Mouse (Mus musculus) cerebellum, postnatal 4 days (tissue): ENCODE measurements at regions not wholly inside any gene's neighbourhood (a gene's known extent, or its start where the extent isn't known, plus 50 kb on each side); places are given as distances from the start of the nearest gene placed in this dataset.
"Not testable (repeated sequence)": the region's sequence is repeated elsewhere in the genome, so short reads cannot be mapped to it uniquely, and the experiment has no call there.

ENCODE experiments used
- DNase-seq, 2 experiments: peaks; one replicate each; pipeline ENCODE4 v3.0.0; 2022; ENCODE audit warnings: low spot score in 2 of 2, mixed read lengths in 1 of 2

GRCm38 (mm10) chr5:100309807-100310165 is 106.2 kb downstream of the Sec31a start:
- DNase-seq = no peak

- no peak for DNase-seq
These were observed 106.8 kb downstream of the Sec31a start for GRCm38 (mm10) chr5:100309071-100309806.

GRCm38 (mm10) chr5:100304403-100304802 is 111.6 kb downstream of the Sec31a start:
- no peak for DNase-seq

GRCm38 (mm10) chr5:100302068-100302775 is 113.8 kb downstream of the Sec31a start:
- DNase-seq = no peak

GRCm38 (mm10) chr5:100299141-100299540 is 116.9 kb downstream of the Sec31a start:
- no peak for DNase-seq

DNA sequence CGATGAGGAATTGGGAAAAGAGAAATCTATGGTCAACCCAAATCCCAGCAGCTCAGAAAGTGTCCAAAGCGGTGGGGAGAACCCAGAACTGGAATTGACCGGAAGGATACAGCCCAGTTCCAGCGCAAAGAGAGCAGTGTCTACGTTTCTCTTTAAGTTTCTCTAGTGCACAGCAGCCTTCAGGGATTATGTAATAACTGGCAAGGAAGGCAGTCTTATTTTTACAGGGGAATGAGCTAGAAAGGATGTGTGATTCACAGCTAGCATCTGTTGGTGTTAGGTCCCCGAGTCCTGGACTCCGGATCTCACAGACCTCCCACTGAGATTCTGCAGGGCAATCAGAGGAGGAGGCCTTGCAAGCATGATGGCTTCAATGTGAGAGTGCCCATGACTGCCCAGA is 121.8 kb downstream of the Sec31a start:
- DNase-seq = no peak

DNA sequence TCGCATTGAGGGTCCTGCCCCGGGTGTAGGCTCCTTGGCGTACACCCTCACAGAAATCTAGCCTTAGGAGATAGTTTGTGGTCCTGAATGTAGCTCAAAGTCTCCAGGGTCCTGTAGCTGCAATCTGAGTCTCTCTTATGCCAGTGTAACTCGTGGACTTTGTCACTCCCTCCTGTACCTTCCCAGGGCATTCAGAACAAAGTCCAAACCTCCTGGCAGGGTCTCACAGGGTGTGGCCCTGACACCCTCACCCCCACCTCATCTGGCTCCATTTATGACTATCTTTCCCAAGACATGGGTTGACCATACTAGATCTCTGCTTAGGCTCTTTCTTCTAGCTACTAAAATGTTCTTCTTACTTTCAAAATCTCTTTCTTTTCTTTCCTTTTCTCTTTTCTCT is 120.6 kb upstream of the Tmem150c start:
- DNase-seq = no peak

DNA sequence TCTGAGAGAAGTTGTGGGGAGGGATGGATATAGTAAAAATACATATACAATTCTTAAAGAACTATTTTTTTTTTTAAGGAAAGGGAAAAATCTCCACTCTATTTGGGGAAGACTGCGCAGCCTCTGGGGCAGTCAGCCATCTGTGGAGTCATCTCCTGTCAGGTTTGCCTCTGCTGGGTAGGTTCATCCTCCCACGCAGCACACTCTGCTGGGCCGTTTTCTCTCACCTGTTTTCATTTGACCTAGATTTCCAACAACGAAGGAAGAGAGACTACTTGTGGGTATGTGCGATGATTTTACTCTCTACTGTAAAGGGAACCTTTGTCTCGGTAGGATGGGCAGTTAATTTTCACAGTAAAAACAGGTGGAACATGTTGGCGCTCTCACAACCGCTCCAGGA is 119.9 kb upstream of the Tmem150c start:
- DNase-seq = no peak

DNA sequence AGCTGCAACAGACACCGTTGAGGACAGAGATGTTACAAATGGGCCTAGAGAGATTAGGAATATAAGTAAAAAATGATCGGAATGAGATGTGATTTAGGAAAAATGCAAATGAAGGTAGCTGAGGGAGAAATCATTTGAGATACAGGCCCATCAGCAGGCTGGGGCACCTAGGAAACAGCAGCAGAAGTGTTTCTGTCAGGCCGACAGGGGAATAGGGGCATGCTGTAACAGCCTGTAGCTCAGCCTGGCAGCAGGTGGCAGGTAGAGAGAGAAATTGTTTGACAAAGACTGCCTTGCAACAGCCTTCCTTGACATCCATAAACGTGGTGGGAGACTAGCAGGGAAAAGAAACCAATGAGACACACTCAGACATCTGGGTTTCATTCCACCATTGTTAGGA is 115.1 kb upstream of the Tmem150c start:
- DNase-seq = no peak

- not testable (repeated sequence) for DNase-seq
These were observed 112.4 kb upstream of the Tmem150c start for GRCm38 (mm10) chr5:100271975-100272374.

GRCm38 (mm10) chr5:100270841-100271686 is 111.5 kb upstream of the Tmem150c start:
- no peak for DNase-seq

DNA sequence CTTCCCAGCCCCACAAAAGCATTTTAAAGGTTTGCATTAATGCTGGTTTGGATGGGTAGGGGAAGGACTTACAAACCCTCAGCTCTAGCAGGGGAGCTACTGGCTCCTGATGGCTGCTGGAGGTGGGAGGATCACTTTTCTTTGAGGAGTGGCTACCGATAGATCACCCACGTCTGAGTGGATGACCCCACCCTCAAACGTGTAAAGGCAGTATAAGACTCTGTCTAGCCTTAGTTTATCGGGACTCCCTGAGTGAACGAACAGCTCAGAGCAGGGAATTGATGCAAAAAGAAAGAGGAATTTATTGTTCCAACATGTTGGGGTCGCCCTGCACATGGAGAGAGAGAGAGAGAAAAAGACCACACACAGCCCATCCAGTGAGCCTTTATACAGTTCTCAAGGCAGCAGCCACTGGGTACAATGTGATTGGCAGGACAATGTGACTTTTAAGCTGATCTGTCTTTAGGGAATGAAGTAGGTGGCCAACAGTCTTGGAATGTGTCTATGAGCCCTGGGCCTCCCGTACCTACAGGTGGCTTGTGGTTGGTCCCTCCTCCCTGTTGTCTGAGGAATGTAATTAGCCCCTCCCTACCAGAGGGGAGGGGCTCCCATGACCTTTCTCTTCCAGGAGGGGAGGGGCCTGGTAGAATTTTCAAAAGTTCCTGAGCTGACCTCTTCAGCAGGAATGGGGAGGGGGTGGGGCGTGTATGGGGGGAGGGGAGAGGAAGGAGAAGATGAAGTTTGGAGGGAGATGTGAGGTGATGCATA is 108.7 kb upstream of the Tmem150c start:
- no peak for DNase-seq

- peak in 1 of 2 experiments; percentile 23 for DNase-seq
These were observed 107.3 kb upstream of the Tmem150c start for GRCm38 (mm10) chr5:100266671-100267510.

DNA sequence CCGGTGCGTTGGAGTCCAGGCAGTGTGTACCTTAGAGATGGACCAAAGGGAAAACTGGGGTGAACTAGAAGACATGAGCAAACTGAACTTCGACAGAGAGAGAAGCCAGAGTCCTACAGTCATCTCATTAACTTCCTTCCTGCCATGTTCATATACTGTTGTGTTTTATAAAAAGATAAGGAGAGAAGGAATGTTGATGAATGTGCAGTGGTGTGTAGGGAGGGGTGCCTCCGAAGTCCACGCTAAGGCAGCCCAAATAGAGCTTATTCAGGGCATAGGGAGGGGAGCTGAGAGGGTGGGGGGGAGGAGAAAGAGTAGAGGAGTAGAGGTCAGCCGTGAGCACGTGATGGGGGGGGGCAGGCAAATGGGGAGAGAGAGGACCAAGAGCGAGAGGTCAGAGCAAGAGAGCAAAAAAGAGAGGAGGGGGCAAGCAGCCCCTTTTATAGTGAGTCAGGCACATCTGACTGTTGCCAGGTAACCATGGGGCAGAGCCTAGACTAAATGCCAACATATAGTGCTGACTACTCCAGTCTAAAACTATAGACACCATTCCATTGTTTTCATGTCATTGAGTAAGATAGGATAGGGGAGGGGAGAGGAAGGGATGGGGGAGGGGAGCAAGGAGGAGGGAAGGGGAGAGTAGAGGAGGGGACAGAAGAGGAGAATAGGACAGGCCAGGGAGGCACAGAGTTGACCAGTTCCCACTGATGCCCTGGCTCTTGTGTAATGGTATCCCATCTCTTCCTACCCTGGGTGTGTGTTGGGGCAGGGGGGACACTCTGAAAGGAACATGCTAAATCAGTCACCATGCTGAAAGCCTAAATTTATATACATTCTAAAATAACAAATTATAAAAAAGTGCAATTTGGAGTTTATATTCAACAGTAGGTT is 100.4 kb upstream of the Tmem150c start:
- no peak for DNase-seq

DNA sequence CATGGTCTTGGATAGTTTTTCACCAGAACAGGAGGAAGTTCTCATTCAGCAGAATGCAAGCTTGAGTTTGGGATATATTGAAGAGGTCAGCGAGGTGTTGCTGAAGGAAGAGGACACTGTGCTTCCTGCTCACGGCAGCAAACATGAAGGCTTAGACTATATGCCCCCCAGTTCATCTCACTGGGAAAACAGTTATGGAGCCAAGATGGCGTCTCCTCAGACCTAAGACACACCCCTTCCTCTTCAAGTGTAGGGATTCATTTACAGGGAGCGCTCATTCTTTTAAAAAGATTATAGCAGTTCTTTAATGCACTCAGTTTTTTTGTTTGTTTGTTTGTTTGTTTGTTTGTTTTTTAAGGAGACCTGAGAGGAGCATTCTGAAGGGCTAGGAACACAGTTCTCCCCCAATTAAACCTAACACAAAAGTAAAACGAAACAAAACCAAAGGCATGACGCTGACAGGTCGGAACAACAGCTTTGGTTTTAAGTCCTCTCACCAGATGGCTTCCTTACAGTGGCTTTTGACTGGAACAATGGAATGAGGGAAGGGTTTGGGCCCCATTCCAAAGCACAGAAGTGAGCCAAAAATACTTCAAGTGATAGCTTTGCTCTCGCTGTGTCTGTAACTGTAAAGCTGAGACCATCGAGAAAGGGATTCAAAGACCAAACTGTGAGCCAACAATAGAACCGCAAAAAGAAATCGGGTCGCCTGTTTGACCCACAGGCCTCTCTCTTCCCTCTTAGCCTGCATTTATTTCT is 99.5 kb upstream of the Tmem150c start:
- DNase-seq = peak in 1 of 2 experiments; percentile 44

GRCm38 (mm10) chr5:100255276-100255675 is 95.7 kb upstream of the Tmem150c start:
- DNase-seq = no peak

DNA sequence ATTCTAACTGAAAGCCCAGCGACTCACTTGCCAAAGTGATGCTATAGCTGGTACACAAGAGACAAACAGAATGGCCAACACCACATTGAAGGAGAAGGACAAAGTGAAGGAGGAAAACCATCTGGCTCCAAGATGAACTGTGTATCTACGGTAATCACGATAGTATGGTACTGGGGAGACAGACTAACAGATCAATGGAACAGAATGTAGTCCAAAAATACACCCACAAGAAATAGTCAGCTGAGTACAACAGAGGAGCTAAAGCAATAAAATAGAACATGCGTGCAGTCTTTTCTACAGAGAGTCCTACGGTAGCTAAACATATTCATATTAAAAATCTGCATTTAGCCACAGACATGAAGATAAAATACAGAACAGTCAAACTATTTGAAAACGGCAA is 92.4 kb upstream of the Tmem150c start:
- no peak for DNase-seq

DNA sequence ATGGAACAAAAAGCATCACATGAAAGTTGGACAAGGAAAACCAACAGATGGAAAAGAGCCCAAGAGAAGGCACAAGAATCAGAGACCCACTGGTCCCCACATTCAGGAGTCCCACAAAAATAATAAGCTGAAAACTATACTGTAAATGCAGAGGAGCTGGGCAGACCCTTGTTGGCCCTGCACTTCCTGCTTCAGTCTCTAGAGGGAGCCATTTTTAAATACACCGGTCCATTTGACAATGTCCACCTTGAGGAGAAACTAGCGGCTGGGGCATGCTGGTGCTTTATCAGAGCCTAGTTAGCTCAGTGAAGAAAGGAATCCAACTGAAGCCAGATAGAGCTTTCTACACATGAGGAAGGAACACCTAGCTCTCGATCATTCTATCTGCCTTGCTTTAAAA is 90.1 kb upstream of the Tmem150c start:
- no peak for DNase-seq

DNA sequence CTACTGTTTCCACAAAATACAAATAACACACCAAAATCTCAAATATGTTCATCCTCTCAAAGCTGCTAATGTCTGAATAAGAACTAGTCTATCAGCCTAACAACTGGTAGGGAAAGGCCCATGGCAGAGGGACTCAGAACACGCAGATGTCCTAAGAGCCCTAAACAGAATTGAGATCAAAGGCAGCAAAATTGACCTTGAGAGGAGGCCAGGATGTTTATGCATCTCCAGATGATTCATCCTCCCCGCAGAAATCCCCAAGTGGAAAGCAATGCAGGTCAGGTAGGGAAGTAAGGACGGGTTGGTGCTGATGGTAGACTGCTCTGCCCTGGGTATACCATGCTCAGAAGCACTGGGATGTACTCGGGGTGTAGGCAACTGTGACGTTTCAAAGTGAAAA is 89.0 kb upstream of the Tmem150c start:
- DNase-seq = no peak
